Mouse (Mus musculus) bone marrow macrophage, adult 2 months (primary cell): ENCODE measurements around the gene Sult2b1. TPM values are rescaled to one million over a fixed set of nuclear protein-coding genes. Genes with fewer than 3 reads are reported as not detected.

ENCODE experiments used
- H3K27ac ChIP-seq: 2 replicates; pipeline ENCODE4 v1.5.1; 2012; ENCODE audit warnings: low read depth, low read length; ENCODE audit not compliant: insufficient read depth
- H3K4me1 ChIP-seq: 2 replicates; pipeline ENCODE4 v1.6.1; 2012; ENCODE audit warnings: low read length; ENCODE audit not compliant: control insufficient read depth, insufficient read depth
- H3K4me3 ChIP-seq: 2 replicates; pipeline ENCODE4 v1.5.1; 2012; ENCODE audit warnings: mild to moderate bottlenecking, low read length, moderate library complexity; ENCODE audit not compliant: insufficient read depth
- CTCF ChIP-seq: IDR thresholded peaks from 2 replicates; pipeline ENCODE4 v1.5.1; 2012; ENCODE audit warnings: low read depth, mild to moderate bottlenecking, low read length, moderate library complexity
- POLR2A ChIP-seq: IDR thresholded peaks from 2 replicates; pipeline ENCODE4 v1.6.1; 2012; ENCODE audit warnings: mild to moderate bottlenecking, low read depth, low read length, borderline replicate concordance
- polyA plus RNA-seq: library from polyadenylated mRNA; stranded (reverse); fragments of >200 nt; gene quantifications from 2 replicates; pipeline ENCODE4 v1.2.4, GENCODE M21; 2012; ENCODE audit not compliant: missing spikeins, insufficient read depth, insufficient read length

Gene Sult2b1
- polyA plus RNA-seq, 1 experiment: 1.5 TPM

DNA sequence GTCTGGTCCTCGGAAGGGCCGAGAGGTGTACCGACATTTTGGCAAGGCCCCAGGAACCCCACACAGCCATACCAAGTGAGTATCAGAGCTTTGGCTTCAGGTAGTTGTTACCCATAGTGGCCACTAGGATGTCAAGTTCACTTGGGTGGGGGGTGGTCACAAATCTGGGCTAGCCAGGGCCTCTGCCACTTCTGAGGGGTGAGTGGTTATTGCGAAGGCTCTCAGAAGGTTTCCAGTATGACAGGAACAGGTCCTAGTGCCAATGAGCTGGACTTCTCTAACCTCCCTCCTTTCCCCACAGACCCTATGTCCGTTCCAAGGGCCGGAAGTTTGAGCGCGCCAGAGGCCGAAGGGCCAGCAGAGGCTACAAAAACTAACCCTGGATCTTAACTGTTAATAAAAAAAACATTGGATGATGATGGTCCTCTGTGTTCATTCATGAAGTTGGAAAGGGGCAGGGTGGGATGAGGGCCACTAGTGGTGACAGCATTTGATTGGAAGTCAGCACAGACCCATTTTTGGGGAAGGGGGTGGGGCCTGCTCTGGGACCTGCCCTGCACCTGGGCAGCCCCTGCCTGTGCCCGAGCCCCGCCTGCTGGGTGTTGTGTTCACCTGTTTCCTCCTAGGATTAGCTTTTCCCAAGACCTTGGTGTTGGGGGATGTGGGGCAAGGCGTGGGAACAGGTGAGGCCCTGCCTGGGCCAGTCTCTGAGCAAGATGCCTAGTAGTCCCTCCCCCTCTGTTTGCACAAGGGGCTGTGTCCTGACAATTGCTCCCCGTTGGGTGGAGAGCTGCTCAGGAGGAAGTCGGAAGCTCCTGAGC, 63.8 kb downstream of the Sult2b1 start, which contains the start of gene Fam83e:
TSS of gene Fam83e (plus strand) at position 800 of the 821 bp plus-strand sequence.
- Histone ChIP-seq H3K4me3 (no peak within 1 kb of the TSS), H3K4me1 (peaks cover 3% of the 10 kb centered on the region; the same call in 1 of the 2 replicates), H3K27ac (no peak within 1 kb of the TSS)
- no peak for TF ChIP-seq CTCF
- TF ChIP-seq POLR2A: no peak

DNA sequence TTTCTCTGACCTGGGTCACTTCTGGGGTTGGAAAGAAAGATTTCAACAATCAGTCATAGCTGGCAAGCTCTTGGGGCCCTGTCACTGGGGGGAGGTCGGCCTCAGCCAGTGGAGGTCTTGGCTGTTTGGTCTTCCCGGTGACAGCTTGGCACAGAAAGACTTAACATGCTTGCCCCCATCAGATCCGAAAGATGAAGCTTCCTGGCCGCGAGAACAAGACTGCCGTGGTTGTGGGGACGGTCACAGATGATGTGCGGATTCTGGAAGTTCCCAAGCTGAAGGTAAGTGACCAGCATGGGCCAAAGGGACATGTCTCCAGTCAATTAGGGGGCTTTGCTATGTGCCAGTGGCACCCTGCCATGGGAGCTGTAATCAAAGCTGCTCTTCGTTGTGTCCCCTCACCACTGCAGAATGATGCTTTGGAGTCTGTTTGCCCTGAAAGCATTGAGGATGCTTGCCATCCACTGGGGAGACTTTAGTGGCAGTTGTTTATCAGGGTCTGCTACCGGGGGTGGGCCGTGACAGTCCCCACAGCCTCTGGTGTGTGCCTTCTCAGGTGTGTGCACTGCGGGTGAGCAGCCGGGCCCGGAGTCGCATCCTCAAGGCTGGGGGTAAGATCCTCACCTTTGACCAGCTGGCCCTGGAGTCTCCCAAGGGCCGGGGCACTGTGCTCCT, 64.6 kb downstream of the Sult2b1 start:
- Histone ChIP-seq H3K4me1 (peaks cover 3% of the 10 kb centered on the region; the same call in 1 of the 2 replicates), H3K4me3 (peak overlapping the region; percentile 99; the same call in 1 of the 2 replicates), H3K27ac (no peak overlapping the region)
- TF ChIP-seq CTCF (no peak), POLR2A (no peak)

DNA sequence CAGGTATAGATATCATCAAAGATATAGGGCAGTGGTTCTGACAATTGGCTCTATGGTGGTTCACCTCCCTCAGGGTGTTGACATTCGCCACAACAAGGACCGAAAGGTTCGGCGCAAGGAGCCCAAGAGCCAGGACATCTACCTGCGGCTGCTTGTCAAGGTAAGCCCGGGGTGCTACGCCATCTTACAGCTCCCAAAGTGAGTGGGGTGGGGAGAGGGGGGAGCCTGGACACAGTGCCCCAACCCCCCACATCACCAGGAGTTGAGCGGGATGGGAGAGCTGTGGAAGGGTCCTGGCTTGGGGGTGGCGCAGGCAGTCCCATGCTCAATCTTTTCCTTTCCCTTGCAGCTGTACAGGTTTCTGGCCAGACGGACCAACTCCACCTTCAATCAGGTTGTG, 65.3 kb downstream of the Sult2b1 start:
- H3K27ac ChIP-seq: no peak overlapping the region
- H3K4me3 ChIP-seq: peak overlapping the region; percentile 99

DNA sequence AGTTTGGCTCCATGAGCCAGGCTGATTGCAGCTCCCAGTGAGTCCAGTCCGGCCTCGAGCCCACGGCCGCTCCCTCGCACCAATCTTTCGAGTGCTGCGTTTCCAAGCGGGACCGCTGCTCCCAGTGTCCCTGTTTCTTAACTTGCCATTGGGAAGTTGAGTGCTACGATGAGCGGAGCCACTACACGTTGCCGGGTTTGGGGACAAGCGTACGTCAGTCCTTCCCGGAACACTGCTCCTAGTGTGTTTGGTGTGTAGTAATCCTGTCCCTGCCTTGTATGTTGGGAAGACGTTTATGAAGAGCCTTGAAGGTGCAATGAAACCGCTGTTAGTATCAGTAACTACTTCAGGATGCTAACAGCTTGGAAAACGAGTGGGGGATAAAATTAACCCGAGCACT, 66.1 kb downstream of the Sult2b1 start:
- Histone ChIP-seq H3K4me1 (peaks cover 7% of the 10 kb centered on the region), H3K4me3 (peak overlapping the region; percentile 99), H3K27ac (peak overlapping the region; percentile 83)
- no peak for TF ChIP-seq POLR2A
- no peak for TF ChIP-seq CTCF

More for the DNA sequence above, 65.3 kb downstream of the Sult2b1 start:
- H3K4me1 ChIP-seq: peaks cover 3% of the 10 kb centered on the region
- no peak for TF ChIP-seq POLR2A
- TF ChIP-seq CTCF: no peak

DNA sequence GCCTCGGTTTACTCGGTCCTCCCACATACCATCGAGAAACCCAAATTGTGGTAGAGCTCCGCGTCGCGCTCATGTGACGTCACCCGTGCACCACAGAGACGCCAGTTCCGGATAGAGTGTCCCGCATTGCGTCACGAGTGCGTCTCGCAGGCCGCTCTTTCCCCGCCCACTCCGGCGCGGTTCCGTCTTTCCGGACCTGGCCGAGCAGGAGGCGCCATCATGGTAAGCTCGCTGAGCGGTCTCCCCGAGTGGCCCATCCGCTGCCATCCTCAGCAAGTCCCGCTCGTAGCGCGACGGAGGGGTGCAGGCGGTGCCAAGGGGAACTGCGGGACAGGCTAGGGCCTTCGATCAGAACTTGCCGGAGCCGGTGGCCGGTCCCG, 66.6 kb downstream of the Sult2b1 start, which contains the start of gene Sphk2:
TSS of gene Sphk2 (minus strand) at position 85 of the 380 bp plus-strand sequence.
- Histone ChIP-seq H3K27ac (peak within 1 kb of the TSS; percentile 97), H3K4me3 (peak within 1 kb of the TSS; percentile 99), H3K4me1 (peaks cover 7% of the 10 kb centered on the region)
- TF ChIP-seq CTCF (no peak), POLR2A (no peak; the same call in 1 of the 2 replicates)

- Histone ChIP-seq H3K4me1 (peaks cover 7% of the 10 kb centered on the region), H3K4me3 (peak overlapping the region; percentile 99), H3K27ac (peak overlapping the region; percentile 97)
- no peak for TF ChIP-seq POLR2A
- no peak for TF ChIP-seq CTCF
These were observed 67.2 kb downstream of the Sult2b1 start for GRCm38 (mm10) chr7:45716952-45717917.

GRCm38 (mm10) chr7:45716460-45716857, 68.0 kb downstream of the Sult2b1 start:
- peak overlapping the region; percentile 97 for H3K27ac ChIP-seq
- TF ChIP-seq POLR2A: no peak
- peaks cover 7% of the 10 kb centered on the region for H3K4me1 ChIP-seq
- H3K4me3 ChIP-seq: peak overlapping the region; percentile 99

- no peak for TF ChIP-seq CTCF
- TF ChIP-seq POLR2A: no peak
- Histone ChIP-seq H3K27ac (peak overlapping the region; percentile 97), H3K4me3 (peak overlapping the region; percentile 99), H3K4me1 (peaks cover 7% of the 10 kb centered on the region)
These were observed 68.6 kb downstream of the Sult2b1 start for GRCm38 (mm10) chr7:45715741-45716459.
